Mouse (Mus musculus) monocyte, adult 2 months (primary cell): Measurements from ENCODE around the gene Vhl.

Source experiments
- DNase-seq, 2 experiments: peaks; one replicate each; pipeline ENCODE4 v3.0.0; 2022; ENCODE audit warnings: low spot score in 2 of 2, low read depth in 1 of 2

Gene Vhl

DNA sequence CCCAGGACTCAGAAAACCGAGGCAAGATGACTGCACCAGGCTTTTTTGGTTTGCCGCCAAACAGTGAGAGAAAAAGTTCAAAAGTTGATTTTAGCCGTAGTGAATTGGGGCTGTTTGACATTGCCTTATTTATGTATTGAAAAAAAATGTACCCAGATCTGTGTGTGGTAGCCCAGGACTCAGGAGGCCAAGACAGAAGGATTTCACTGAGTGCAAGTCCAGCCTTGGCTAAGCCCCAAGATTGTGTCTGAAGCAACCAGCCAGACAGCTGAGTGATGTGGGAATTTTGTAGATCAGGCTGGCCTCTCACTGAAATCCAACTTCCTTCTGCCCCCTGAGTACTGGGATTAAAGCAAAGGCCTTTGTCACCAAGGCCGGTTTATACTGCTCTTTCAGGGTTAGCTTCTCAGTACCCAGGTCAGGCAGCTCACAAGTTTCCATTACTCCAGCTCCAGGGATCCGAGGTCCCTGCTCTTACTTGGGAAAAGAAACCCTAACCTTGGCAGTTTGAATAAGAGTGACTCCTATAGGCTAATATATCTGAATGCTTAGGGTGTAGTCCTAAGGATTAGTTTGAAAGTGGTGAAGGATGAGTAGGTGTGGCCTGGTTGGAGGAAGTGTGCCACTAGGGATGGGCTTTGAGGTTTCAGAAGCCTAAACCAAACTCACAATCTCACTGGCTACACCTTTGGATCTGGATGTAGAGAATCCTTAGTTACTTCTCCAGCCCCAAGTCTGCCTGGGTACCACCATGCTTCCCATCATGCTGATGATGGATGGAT is 1.4 kb downstream of the Vhl start:
- DNase-seq = no peak

DNA sequence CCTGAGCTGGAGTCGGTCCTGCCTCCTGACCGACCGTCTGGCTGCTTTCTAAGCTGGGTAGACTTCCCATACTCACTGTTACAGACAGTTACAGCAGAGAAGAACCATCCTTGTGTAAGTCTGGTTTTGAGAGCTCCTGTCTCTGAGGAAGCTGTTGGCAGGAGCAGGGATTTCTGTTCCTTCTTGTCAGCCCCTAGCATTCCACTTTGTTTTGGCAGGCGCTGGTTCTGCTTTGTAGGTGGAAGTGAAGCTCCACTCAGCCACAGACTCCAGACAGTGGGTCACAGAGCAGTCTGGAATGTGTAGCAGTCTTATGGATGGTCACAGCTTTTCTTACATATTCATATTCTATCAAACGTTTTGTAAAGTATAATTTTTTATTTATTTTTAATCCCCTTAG is 6.6 kb downstream of the Vhl start:
- DNase-seq = peak in 1 of 2 experiments; percentile 40

DNA sequence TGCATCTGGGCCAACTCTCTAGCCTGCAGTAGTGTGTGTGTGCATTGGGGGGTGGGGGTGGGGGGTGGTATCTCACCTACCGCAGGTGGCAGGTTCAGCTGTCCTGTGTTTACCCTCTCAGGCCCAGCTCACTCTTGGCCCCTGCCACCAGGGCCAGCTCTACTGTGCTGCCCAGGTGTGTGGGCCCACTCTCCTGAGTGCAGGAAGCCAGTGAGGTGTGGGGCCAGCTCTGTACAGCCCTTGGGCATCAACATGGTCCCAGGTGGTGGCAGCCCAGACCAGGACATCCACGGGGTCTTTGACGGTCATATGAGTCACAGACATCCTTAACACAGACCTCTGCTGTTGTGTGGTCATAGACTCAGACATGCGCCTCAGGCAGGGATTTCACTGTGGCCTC is 9.1 kb downstream of the Vhl start:
- DNase-seq = no peak

DNA sequence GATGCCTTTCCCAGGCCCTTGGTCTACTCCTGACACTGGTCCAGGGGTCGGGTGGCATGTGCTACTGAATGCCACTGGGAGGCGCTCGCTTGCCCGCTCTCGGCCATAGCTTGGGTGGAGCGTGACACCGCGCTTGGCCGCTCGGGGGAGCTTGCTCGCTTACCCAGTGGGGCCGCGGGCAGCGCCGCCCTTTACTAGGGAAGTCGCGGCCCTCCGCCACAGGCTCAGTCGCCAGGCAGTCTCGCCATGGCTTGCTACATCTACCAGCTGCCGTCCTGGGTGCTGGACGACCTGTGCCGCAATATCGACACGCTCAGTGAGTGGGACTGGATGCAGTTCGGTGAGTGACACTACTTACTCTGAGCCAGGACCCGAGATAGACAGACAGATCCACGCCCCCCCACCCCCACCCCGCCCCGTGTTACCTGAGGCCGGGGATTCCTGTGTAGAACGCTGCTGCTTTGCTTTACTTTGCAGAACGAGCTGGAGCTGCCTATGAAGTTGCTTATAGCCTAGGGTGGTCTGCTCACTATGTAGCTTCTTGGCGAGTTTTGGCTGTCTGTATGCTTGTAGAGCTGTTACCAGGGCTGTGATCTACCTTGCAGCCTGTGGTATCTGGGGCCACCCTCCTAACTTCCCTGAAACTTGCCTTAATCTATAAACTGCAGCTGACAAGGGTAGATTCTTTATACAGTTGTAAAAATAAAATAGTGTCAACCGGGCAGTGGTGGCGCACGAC is 14.7 kb downstream of the Vhl start, which contains the start of gene Irak2:
Gene Irak2, plus strand, starts transcription at position 166 of the 739 bp plus-strand sequence.
- DNase-seq = peak; percentile 91 to 95

DNA sequence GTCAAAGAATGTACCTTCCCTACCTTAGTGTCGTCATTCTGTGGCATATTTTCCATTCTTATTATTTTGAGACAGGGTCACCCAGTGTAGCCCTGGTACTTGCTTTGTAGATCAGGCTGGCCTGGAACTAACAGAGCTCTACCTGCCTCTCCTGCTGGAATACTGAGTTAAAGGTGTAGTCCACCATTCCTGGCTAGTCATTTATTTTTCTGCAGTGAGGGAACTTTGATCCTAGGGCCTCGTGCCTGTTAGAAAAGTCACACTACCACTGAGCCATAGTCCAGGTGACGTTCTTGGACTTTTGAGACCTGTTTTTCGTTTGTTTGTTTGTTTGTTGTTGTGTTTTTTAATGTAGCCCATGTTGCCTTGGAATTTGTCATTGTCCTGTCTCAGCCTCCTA is 15.4 kb downstream of the Vhl start:
- DNase-seq = no peak

DNA sequence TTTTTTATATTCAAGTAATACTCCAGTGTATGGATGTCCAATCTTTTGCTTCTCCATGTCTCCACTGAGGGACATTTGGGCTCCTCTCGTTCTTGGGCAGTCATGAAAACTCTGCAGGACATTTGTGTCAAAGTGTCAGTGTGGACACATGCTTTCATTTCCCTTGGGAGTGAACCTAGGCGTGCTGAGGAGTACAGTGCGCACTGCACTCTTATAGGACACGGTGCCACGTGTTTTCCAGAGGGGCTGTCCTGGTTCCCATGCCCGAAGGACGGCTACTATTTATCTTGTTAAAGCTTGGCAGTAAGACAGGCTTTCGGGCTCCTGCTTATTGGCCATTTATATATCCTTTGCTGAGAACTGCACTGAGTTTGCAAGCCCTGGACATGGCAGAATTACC is 18.8 kb downstream of the Vhl start:
- no peak for DNase-seq

DNA sequence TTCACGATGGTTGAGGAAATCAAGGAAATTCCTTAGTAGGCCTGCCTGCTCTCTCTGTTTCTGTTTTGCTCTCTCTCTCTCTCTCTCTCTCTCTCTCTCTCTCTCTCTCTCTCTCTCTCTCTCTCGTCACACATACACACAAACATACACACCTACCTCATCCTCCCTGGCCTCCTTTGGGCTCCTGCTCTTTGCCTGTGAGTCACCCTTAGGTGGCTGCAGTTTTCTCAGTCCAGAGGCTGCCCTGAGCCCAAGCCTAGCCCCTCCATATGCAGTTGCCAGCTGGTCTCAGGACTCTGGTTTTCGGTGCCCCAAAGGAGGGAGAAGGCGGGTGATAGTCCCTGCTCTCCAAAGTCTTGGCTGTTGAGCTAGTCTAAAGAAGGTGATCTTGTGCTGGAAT is 19.3 kb downstream of the Vhl start:
- no peak for DNase-seq

DNA sequence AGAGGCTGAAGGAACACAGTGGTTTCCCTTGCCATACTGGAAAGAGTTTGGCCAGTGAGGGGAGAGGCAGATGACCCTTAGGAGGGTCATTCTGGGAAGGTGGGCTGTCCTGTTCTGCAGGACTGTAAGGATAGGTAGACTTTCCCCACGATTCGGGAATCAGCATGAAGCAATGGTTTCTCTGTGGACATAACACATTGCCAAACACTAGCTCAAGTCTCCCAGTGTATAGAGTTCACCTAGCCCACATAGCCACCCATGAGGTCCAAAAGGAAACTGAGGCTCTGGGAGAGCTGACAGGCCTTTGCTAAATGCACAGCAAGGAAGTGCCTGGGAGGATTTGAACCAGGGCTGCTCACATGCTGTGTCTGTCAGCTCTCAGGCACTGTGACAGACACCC is 20.2 kb downstream of the Vhl start:
- DNase-seq = no peak

DNA sequence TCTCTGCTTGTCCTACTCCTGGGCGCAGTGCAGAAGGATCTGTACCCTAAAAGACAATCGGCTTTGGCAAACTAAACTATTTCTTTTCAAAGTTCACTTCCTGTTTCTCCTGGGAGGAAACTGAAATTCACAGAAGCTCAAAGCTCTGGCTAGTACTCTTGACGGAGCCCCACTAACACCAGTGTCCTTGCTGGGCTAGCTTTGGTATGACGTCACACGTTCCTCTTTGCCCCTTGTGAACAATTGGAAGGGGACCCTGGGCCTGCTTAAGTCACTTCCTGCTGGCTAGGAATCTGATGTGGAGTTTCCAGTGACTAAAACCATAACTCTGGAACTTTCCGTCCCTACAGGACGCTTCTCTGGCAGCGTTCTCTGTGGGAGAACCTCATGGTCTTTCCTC is 21.0 kb downstream of the Vhl start:
- DNase-seq = peak in 1 of 2 experiments; percentile 59

DNA sequence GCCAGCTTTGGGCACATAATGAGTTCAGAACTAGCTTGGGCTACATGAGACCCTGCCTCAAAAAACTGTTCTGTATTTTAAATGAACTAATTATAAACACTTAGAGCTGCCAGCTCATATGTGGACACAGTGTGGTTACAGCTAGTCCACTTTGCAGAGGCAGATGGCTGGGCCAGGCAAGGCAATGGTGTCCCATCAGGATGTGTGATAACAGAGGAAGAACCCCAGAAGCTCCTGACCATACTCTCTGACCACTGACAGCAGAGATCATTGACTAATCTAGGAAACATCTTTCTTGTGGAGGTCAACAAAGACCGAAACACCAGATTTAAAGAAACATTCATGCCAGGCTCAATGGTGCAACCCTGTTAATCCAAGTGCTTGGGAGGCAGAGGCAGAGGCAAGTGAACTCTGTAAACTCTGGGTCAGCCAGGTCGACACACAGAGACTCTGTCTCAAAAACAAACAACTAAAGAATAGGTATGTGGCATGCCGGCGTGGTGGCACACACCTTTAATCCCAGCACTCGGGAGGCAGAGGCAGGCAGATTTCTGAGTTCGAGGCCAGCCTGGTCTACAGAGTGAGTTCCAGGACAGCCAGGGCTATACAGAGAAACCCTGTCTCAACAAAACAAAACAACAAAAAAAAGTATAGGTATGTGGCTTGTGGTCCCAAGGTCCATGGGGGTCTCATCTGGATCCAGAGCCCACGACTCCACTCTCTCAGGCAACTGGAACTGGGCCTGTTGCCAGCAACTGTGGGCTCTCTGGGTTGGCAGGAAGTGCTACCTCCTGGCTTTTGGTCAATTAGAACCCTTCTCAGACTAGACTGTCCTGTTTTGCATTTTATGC is 25.8 kb downstream of the Vhl start:
- DNase-seq = no peak

DNA sequence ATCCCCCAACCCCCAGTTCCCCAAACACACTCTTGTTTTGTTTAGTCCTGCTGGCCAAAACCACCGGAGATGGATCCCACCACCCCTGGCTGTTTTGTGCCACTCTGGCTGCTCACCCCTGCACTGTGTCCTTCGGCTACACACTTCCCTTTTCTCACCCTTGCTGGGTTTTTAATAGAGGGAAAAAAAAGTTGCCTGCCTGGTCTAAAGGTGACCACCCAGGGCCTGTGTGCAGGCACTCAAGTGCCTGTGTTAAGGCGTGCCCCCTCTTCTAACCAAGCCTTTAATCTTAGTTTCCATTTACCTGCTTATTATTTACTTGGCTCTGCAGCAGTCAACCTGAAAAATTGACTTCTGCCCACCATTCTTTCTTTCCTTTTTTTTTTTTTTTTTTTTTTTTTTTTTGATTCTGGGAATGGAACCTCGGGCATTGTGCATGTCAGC is 26.5 kb downstream of the Vhl start:
- DNase-seq = no peak

DNA sequence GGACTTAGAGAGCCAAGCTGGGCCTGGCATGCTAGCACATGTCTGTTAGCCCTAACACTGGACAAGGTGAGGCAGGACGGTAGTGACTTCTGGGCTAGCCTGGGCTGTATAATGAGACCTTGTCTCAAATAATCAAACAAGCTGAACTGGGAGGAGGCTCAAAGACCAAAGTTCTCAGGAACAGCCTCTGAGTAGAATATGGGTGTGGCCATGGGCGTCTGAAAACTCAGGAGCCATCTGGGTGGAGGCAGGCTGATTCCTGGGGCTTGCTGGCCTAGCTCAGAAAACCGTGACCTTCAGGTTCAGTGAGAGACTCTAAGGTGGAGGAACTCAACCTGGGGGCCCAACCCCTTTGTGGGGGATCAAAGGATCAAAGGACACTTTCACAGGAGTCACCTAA is 27.9 kb downstream of the Vhl start:
- no peak for DNase-seq

DNA sequence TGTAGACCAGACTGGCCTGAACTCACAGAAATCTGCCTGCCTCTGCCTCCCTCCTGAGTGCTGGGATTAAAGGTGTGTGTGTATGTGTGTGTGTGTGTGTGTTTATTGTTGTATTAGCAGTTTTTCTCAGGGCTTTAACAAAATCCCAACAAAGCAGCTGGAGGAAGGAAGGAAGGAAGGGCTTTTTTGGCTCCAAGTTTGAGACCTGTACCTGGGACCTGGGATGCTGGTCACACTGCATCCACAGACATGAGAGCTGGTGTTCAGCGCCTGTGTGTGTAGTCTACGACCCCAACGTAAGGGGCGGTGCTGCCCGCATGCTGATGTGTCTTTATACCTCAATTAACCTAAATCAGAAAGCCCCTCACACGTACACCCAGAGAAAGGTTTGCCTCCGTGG is 29.8 kb downstream of the Vhl start:
- no peak for DNase-seq

DNA sequence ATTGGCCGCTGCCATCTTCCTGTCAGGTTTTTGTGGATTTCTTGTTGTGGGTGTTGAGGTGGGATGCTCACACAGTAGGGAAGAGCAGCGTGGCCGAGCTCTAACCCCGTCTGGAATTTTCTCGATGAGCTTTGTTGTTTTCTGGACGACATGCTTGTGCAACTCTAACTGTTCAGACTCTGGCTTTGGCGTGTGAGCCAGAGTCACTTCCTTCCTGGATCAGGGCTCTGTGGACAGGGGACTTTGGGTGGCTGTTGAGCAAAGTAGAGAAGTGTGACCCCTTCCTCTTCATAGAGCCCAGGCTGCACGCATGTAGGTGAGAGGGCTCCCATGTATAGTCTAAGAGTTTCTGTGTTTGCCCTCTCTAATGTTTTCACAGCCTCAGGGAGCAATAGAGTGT is 30.3 kb downstream of the Vhl start:
- peak in 1 of 2 experiments; percentile 58 for DNase-seq

DNA sequence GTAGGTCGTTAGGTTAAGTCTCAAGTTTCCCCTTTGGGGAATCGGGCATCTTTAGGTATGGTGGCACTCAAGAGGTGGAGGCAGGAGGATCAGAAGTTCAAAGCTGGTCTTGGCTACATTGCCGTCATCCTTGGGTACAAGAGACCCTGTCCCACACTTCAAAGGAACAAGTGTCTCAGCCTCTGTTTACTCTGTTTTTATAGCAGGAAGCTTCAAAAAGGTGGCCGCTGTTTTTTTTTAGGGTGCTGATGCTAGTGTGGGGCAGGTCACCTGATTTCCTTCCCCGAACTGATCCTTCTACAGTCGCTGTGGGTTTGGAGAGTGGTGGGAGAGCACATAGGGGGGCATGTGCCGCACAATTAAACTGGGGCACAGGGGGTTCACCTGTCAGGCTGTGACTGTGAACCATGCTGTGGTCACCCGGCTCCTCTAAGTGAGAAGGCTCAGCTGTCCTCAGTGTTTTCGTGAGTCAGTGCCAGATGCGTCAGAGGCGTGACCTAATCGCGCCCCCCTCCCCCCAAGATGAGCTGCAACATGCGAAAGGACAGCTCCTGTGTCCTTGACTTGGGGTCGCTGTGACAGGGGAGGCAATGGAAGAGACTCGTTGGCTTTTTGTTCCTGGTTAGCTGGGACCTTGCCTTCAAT is 31.1 kb downstream of the Vhl start:
- no peak for DNase-seq

DNA sequence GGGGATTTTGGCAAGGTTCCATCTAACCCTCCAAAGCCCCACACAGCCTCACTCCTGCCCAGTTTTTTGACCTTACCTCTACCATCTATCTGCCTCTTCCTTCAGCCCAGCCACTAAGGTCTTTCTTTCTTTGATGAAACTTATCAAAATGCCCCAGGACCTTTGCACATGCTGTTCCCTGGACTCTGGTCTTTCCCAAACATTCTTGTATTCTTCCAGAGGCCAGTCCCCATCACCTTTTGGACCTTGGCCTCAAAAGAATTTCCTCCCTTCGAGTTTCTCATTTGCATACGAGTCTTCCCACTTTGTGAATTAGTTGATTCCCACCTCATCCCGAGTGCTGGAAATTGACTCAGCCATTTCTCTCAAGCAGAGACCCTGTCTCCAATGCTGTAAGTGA is 31.7 kb downstream of the Vhl start:
- DNase-seq = no peak

DNA sequence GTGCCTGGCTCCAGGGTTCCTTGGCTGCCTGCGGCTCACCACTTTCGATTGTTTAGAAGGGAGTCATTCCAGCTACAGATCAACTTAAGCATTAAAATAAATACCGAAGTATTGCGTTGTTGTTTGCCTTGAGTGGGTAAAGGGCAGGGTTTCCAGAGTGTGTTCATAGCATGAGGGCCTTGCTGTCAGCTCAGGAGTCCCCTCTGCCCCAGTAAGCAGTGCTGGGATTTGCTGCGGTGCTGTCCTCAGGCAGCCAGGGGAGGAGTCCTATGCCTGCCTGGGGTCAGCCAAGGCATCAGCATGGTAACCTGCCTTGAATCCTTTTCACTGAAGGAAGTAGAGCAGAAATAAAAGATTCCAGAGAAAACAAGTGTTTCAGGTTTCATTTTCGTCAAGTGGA is 33.1 kb downstream of the Vhl start:
- no peak for DNase-seq

DNA sequence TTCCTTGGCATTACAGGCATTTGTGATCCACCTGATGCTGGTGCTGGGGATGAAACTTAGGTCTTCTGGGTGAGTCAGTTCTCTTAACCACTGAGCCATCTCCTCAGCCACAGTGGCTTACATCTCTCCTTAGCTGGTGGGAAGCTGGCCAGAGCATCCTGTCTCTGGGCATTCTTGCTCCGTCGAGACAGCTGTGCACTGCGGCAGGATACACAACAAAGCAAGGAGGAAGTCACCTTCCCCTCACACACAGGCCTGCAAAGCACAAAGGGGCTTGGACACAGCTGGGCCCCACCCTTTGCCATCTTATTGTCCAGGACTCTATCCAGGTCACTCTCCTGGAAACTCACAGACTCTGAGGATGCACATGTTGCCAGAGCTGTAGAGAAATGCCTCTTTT is 34.5 kb downstream of the Vhl start:
- no peak for DNase-seq

DNA sequence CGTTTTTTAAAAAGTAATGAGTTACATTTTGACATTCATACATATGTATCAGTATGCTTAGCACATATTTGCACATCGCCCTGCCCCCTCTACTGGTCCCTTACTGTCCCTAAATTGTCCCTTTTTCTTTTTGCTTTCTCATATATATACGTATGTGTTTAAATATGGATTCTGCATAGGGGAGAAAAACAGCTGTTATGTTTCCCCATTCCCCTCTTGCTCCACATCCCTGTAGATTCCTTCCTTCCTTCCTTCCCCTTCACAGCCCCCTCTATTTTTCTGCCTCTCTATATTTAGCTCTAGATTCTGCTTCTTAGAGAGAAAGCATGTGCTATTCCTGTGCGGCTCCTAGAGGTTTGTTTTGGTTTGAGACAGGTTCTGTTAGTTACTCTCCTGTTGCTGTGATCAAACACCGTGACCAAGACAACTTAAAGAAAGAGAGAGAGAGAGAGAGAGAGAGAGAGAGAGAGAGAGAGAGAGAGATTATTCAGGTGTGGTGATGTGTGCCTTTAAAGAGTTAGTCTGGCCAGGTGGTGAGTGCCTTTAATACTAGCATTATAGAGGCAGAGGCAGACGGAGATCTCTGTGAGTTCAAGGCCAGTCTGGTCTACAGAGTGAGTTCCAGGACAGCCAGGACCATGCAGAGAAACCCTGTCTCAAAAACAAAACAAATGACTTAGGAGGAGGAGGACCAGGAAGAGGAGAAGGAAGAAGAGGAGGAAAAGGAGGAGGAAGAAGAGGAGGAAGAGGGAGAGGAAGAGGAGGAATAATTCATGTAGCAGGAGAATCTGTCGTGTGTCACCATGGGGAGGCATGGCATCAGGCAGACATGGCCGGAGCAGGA is 36.1 kb downstream of the Vhl start:
- no peak for DNase-seq
